Mouse (Mus musculus): ENCODE data around the gene Gatad2b.

DNA sequence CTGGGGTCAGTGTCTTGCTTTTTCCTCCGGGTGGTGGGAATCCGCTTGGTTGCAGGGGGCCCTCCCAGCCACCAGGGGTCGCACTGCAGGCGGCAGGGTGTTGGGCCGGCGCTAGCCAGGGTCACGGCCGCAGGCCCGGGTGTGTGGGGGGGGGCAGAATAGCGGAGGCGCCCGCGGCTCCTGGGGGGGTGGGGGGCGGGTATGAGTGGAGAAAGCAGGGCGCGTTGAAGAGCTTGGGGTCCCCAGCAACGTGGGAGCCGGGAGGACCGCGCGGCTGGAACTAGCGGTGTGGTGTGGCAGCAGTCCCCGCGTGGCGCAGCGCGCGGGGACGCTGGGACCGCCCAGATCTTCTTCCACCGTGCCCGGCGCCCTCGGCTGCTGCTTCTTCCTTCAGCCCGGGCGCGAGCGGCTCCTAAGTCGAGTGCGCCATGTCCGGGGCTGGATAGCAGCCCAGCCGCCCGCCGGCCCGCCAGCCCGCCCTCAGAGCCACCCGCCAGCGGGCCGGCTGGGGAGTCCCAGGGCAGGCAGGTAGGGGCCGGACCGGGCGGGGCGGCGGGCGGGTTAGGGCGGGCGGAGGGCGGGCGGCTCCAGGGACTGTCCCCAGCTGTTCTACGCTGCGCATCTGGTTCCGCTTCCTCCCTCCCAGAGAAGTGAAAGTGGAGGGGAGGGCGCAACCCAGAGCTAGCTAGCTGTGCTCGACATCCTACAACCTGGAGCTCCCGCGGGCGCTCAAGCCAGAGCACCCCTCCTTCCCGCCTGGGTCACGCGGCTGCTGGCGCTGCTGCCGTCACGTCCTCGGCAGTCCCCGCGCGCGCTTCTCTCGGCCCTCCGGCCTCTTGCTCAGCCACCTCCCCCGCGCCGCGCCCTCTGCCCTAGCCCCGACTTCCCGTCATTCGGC lies 27.7 kb upstream of the Gatad2b start, which contains the start of gene Dennd4b:
- peak; percentile 66; the same call in 1 of the 2 replicates for TF ChIP-seq CTCF (conservative IDR thresholded peaks at IDR 0.05; ENCODE audit: low read length)
- no peak for TF ChIP-seq POU5F1 (IDR thresholded peaks at IDR 0.05; ENCODE audit: borderline replicate concordance, low read length)
- TF ChIP-seq NANOG (IDR thresholded peaks at IDR 0.05; ENCODE audit: borderline replicate concordance, low read length): no peak
